Mouse (Mus musculus): ENCODE results near the gene Pes1. TPM values are rescaled to one million over a fixed set of nuclear protein-coding genes. Genes with fewer than 3 reads are reported as not detected.
"Not testable (repeated sequence)": the region's sequence is repeated elsewhere in the genome, so short reads cannot be mapped to it uniquely, and the experiment has no call there.

Gene Pes1
- total RNA-seq, 1 experiment from 2014 or later = 73.6 TPM

- DNase-seq = no peak
Measured at GRCm38 (mm10) chr11:4012616-4013015, 48.8 kb downstream of the Pes1 start.

GRCm38 (mm10) chr11:4015796-4016195 lies 52.0 kb downstream of the Pes1 start:
- not testable (repeated sequence) for DNase-seq

GRCm38 (mm10) chr11:4022111-4022510 lies 58.3 kb downstream of the Pes1 start:
- not testable (repeated sequence) for DNase-seq

- no peak for DNase-seq
Measured at GRCm38 (mm10) chr11:4023321-4023720, 59.5 kb downstream of the Pes1 start.

- DNase-seq = no peak
Measured at GRCm38 (mm10) chr11:4027066-4027465, 63.3 kb downstream of the Pes1 start.

GRCm38 (mm10) chr11:4027561-4028334 lies 64.0 kb downstream of the Pes1 start:
- no peak for DNase-seq

- no peak for DNase-seq
Measured at GRCm38 (mm10) chr11:4029343-4029742, 65.6 kb downstream of the Pes1 start.

Other genes with a start within 250 kb of the Pes1 start
- 1.1 and 2.6 TPM in 2 replicates for gene Osbp2, start 100.1 kb upstream of the Pes1 start, total RNA-seq (2021)
- 0.33 and 0.82 TPM in 2 replicates for gene 4921536K21Rik, start 68.9 kb upstream of the Pes1 start, total RNA-seq (2021)
- gene Dusp18, start 68.7 kb upstream of the Pes1 start, total RNA-seq (2021) = 3.9 and 4.1 TPM in 2 replicates
- 6.6 and 6.9 TPM in 2 replicates for gene Slc35e4, start 49.3 kb upstream of the Pes1 start, total RNA-seq (2021)
- 125 and 128 TPM in 2 replicates for gene Tcn2, start 31.8 kb upstream of the Pes1 start, total RNA-seq (2021)
- not detected in 2 replicates for gene 4930556J24Rik, start 12.8 kb downstream of the Pes1 start, total RNA-seq (2021)
- gene Gal3st1, start 19.7 kb downstream of the Pes1 start, total RNA-seq (2021) = 0.24 TPM in 1 of 2 replicates, not detected in the other
- gene Sec14l4, start 67.5 kb downstream of the Pes1 start, total RNA-seq (2021) = 5.8 and 7.7 TPM in 2 replicates
- gene Sec14l3, start 100.9 kb downstream of the Pes1 start, total RNA-seq (2021) = not detected in 2 replicates
- 14.5 and 21.9 TPM in 2 replicates for gene Mtfp1, start 131.5 kb downstream of the Pes1 start, total RNA-seq (2021)
- 1.8 and 4.1 TPM in 2 replicates for gene Sec14l2, start 159.4 kb downstream of the Pes1 start, total RNA-seq (2021)
- 26.1 and 31.6 TPM in 2 replicates for gene Rnf215, start 171.2 kb downstream of the Pes1 start, total RNA-seq (2021)
- 11.8 and 14.0 TPM in 2 replicates for gene Ccdc157, start 196.3 kb downstream of the Pes1 start, total RNA-seq (2021)
- 42.1 and 45.6 TPM in 2 replicates for gene Sf3a1, start 196.4 kb downstream of the Pes1 start, total RNA-seq (2021)
- gene Tbc1d10a, start 222.8 kb downstream of the Pes1 start, total RNA-seq (2021) = 15.6 and 15.8 TPM in 2 replicates

Measured in adrenal gland, postnatal 25 days (tissue).